Mouse (Mus musculus) embryonic stem cell, embryonic (primary cell): ENCODE results near the gene Tnip1.

Experiments
- CTCF ChIA-PET, 4 experiments: fragments of 300-600 bp in 2 of 4; fragments of 350-600 bp in 2 of 4; sonication (Branson Sonifier 250); formaldehyde crosslinking; loops; one replicate each; lab custom pipeline; 2022; ENCODE audit warnings: inconsistent platforms in 2 of 4; lab: Charles Lee
- POLR2A ChIA-PET, 4 experiments: fragments of 300-600 bp in 2 of 4; fragments of 350-600 bp in 2 of 4; sonication (Branson Sonifier 250); formaldehyde crosslinking; loops; one replicate each; lab custom pipeline; 2022; ENCODE audit warnings: antibody characterized with exemption in 4 of 4, inconsistent platforms in 1 of 4; lab: Charles Lee

Tnip1 gene

GRCm38 (mm10) chr11:54869318-54869717 is 93.4 kb downstream of the Tnip1 start:
- ChIA-PET POLR2A (interaction anchor here in 2 of 4 experiments (0.6 to 2.5 kb wide), 7 partner anchors 9 to 131 kb away, joined by 3 to 21 read pairs (median 4); partner anchors contain the start of gene Lyrm7 (in 2 of the 2)), CTCF (interaction anchor here in 1 of 4 experiments (0.6 to 0.7 kb wide), 3 partner anchors 137 to 1776 kb away, joined by 3 to 5 read pairs (median 4); no protein-coding TSS in a partner anchor)

- CTCF ChIA-PET = interaction anchor here in 1 of 4 experiments (0.6 kb wide), 1 partner anchor 164 kb away, joined by 4 read pairs; no protein-coding TSS in a partner anchor
- POLR2A ChIA-PET = interaction anchor here in 3 of 4 experiments (0.7 to 2.5 kb wide), 9 partner anchors 8 to 647 kb away, joined by 3 to 21 read pairs (median 4); partner anchors contain the start of gene Lyrm7 (in 2 of the 3)
Observed at GRCm38 (mm10) chr11:54868445-54868844, 94.3 kb downstream of the Tnip1 start.

DNA sequence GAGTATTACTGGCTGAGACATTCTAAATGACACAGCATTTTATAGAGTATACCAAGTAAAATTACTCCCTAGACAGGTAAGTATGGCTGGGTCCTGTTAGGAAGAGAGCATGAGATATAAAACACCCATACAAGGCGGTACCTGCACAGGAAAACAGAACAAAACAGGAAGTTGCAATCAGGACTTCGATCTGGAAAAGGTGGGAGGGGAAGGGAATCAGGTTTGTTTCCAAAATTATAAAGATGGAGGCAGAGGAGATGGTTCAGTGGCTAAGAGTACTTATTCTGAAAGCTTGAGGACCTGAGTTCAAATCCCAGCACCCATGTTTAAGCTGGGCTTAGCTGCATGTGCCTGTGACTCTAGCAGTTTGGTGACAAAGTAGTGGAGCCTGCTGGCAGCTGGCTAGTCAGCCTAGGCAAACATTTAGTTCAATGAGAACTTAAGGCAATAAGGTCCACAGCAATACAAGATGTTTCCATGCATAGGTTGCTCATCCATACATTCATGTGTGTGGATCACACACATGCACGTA is 94.7 kb downstream of the Tnip1 start:
- POLR2A ChIA-PET = interaction anchor here in 2 of 4 experiments (0.9 to 2.4 kb wide), 8 partner anchors 13 to 263 kb away, joined by 3 to 6 read pairs (median 3); no protein-coding TSS in a partner anchor
- CTCF ChIA-PET = no interaction called here

GRCm38 (mm10) chr11:54867049-54867385 is 95.7 kb downstream of the Tnip1 start:
- CTCF ChIA-PET = no interaction called here
- POLR2A ChIA-PET = interaction anchor here in 2 of 4 experiments (0.6 to 1.4 kb wide), 9 partner anchors 9 to 264 kb away, joined by 3 to 7 read pairs (median 3); partner anchors contain the start of gene Cdc42se2 (in 1 of the 2)

- ChIA-PET POLR2A (interaction anchor here in 3 of 4 experiments (0.6 to 1.3 kb wide), 8 partner anchors 9 to 119 kb away, joined by 3 to 7 read pairs (median 4); partner anchors contain the start of gene Cdc42se2 (in 1 of the 3)), CTCF (no interaction called here)
Observed at GRCm38 (mm10) chr11:54866119-54867048, 96.3 kb downstream of the Tnip1 start, which contains the start of gene Hint1. Hint1 (plus strand) TSS chr11:54866383.

DNA sequence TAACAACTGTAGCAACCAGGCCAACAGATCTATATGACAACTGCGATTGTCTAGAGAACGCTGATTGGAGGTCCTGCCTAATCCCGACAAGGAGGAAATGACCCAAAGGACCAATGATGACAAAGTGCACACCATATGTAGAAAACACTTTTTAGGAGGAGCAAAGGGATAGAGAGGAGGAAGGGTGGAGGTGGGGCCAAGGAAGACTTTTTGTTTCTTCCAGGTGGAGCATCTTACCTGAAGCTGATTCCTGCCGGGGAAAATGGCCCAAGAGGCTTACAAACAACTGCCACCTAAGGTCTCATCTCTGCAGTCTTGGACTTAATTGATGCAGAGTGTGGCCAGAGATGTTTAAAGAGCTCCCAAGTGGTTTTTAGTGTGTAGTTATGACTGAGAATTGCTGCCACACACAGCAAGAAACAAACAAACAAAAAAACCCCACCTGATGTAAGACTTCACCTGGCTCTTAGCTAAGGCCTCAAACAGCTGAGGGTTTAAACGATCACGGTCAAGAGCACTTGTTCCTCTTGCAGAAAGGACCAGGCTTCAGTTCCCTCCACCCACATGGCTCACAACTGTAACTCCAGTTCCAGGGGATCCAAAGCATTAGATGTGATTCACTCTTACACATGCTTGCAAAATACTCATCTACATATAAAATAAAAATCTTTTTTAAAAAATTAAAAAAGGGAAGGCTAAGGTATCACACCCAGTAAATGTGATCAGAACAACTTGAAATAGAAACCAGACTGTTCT is 97.2 kb downstream of the Tnip1 start:
- ChIA-PET POLR2A (interaction anchor here in 3 of 4 experiments (0.6 to 1.3 kb wide), 4 partner anchors 77 to 118 kb away, joined by 3 to 4 read pairs (median 4); partner anchors contain the start of gene Cdc42se2 (in 2 of the 3)), CTCF (interaction anchor here in 1 of 4 experiments (0.6 kb wide), 1 partner anchor 569 kb away, joined by 3 read pairs; no protein-coding TSS in a partner anchor)

- ChIA-PET CTCF (interaction anchor here (0.5 to 1.9 kb wide), 22 partner anchors 12 to 508 kb away, joined by 3 to 9 read pairs (median 3); partner anchors contain the start of gene Cdc42se2 (in 1 of the 4)), POLR2A (interaction anchor here (0.5 to 5.2 kb wide), 26 partner anchors 9 to 425 kb away, joined by 3 to 88 read pairs (median 3); partner anchors contain the start of genes Cdc42se2 (in 2 of the 4), Ccdc69 (in 1 of the 4), Fnip1 (in 1 of the 4) and Gm2a (in 1 of the 4))
Observed at GRCm38 (mm10) chr11:54862621-54863520, 99.8 kb downstream of the Tnip1 start.

DNA sequence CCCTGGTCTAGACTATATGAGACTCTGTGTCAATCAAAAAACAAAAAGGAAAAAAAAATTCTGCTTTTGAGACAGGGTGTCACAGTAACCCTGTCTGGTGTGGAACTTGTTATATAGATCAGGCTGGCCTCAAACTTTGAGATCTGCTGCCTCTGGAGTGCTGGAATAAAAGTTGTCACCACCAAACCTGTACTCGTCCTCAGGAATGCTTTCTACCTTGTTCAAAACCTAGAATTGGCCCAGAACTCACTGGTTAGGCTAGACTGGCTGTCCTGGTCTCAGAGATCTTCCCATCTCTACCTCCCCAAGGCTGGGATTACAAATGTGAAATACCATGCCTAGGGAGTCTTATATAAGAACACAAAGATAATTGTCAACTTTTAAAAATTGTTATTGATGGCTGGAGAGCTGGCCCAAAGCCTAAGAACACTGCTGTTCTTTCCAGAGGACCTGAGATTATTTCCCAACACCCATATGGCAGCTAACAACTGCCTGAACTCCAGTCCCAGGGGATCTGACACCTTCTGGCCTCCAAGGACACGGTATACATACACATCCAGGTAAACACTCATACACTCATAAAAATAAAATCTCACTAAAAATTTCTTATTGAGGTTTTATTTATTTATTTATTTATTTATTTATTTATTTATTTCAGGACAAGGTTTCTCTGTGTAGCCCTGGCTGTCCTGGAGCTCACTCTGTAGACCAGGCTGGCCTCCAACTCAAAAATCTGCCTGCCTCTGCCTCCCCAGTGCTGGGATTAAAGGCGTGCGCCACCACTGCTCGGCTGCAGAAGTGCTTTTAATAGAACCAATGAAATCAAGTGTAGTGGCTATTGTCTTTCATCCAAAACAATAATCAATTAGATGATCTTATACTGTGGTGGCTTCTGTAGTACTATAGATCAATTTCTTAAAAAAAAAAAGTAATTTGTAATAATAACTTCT is 101.0 kb downstream of the Tnip1 start:
- ChIA-PET CTCF (interaction anchor here (0.5 to 1.9 kb wide), 18 partner anchors 10 to 225 kb away, joined by 3 to 9 read pairs (median 3); partner anchors contain the start of gene Cdc42se2 (in 1 of the 4)), POLR2A (interaction anchor here (0.5 to 5.2 kb wide), 88 partner anchors 7 to 1386 kb away, joined by 3 to 88 read pairs (median 4); partner anchors contain the start of genes Cdc42se2 (in 3 of the 4), Gm2a (in 2 of the 4), Anxa6 (in 1 of the 4) and Atox1 (in 1 of the 4))
